Mouse (Mus musculus) embryonic fibroblast, embryonic 13.5 days (primary cell): ENCODE data around the gene Pck1.

Source experiments
- CTCF ChIP-seq: IDR thresholded peaks from 2 replicates; pipeline ENCODE4 v1.5.1; 2011; ENCODE audit warnings: mild to moderate bottlenecking, control low read depth, low read length, moderate library complexity, borderline replicate concordance; ENCODE audit not compliant: insufficient read depth
- POLR2A ChIP-seq: IDR thresholded peaks from 2 replicates; pipeline ENCODE4 v1.6.1; 2011; ENCODE audit warnings: low read depth, mild to moderate bottlenecking, control low read depth, low read length, moderate library complexity

DNA sequence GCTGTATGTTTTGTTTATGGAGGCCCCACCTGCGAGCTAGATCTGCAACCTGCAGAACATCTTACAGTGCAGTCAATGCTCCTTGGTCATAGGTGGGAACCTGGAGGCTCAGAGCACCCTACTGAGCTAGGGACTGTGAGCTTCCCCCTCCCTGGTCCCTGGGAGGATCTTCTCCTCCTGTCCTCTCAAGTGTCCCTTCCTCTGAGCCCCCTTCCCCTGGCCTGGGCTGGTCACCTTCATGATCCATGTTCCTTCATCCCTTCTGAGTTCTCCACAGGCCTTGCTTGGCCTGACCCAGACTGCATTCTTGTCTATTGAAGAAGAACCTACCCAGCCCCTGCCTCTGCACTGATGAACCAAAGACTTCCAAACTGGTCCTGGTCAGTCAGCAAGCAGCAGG, 21.7 kb downstream of the Pck1 start:
- TF ChIP-seq CTCF (no peak), POLR2A (no peak)
